Mouse (Mus musculus) adrenal gland, adult (tissue): ENCODE data around the gene Kif26b.

Source experiments
- DNase-seq, 2 experiments: peaks; one replicate each; pipeline ENCODE4 v3.0.0; 2022 to 2023; ENCODE audit warnings: low spot score in 1 of 2; ENCODE audit not compliant: inconsistent age in 2 of 2

The Kif26b gene

GRCm38 (mm10) chr1:178585366-178586020, 56.6 kb downstream of the Kif26b start:
- no peak for DNase-seq

DNA sequence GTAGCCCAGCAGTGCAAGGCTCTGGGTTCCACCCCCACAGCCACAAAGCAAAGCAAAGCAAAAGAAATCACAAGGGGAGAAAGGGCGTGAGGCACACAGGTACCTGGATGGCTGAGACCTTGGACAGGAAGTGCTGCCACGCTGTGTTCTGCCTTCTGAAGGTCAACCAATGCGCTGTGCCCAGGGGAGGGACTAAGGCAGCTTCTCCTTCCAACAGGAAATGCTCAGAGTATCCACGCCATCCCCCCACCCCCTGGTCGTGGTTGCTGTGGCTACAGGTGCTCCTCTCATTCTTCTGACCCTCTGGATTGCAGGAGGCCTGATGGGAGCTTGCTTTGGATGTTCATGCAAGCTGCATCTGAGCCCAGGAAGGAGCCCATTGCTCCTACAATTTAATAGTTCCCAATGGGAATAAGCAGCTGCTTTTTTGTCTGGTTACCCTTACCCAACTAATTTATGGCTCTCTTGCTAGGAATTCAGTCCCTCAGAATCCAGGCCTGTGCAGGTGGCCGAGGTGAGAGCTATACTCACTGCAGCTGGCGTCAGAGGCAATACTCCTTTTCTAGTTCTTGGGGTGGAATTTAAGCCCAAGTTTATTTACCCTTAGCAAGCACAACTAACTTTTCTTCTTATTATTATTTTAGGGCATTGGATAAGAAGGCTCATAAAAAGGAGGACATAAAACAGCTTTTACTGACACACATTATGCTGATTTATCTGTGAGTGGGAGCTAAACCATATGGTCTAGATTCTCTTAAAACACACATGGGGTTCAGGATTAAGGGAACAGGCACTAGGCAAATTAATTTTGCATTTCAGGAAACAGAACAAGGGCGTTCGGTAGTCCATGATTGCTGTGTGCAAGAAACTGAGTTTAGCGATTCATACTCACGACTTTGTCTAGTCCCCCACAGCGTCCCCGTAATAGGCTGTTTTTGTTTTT, 61.6 kb downstream of the Kif26b start:
- peak; percentile 24 to 38 for DNase-seq

GRCm38 (mm10) chr1:178597113-178597512, 68.2 kb downstream of the Kif26b start:
- no peak for DNase-seq

DNA sequence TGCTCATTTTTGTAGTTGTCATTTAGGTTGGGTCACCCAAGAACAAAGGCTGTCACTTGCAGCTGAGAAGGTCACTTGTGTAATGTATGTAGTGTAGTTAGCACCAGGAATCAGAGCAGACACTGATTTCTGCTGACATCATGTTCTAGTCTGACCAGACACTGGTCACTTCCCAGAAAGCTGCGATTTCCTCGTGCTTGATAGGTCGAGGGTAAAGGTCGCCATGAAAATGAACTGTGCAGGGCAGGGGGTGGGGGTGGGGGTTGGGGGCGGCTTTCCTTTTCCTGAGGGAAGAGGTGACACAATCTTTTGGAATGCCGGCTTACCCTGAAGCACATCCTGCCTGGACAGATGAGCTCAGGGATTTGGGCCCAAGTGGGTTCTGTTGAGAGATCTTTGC, 68.8 kb downstream of the Kif26b start:
- no peak for DNase-seq

DNA sequence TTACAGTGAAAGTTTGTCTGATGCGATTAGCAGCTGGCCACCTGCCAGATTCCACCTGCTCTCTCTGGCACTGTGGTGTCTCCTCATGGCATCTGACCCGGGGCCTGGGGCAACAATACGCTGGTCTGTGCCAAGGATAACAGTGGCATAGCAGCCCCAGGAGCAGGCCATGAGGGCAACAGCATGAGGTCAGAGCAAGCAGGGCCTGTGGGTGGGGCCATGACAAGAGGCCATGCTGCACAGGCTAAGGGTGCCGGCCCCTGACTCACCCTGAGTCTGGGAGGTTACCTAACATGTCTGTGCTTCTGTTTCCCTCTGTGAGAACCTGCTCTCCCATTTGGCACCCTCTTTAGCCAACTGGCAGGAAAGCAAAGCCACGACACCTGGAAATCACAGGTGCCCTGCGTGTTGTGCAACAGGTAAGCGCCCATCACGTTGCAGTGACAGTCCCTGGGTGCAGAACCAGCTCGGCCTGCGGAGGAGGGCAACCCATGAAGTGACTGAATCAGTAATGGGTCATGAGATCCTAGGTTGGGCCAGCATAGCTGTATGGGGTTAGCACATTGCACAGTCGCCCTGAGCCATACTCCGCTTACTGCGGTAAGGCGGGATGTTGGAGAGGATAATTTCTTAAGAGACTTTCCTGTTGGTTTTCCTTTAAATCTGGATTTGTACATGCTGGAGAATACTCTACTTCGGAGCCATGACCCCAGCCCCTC, 72.1 kb downstream of the Kif26b start:
- DNase-seq = peak; percentile 14 to 61

- DNase-seq = no peak
Measured at GRCm38 (mm10) chr1:178609151-178609775, 80.3 kb downstream of the Kif26b start.

DNA sequence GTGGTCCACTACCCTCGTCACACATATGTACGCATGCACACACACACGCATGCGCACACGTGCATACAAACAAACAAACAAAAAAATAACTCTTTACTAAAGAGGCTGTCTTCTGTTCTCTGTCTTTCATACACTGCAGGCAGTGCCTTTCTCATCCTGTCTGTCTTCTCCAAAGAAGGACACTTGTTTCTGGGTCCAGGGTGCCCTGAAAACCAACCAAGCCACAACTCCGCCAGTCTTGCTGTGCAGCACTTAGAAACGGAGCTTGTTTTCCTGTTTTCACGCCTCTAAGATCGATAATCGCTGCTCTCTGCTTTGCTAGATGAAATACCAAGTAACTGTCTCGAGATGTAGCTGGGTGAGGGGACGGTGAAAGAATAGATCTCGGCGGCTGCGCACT, 82.6 kb downstream of the Kif26b start:
- DNase-seq = no peak

- DNase-seq = no peak
Measured at GRCm38 (mm10) chr1:178621301-178621700, 92.4 kb downstream of the Kif26b start.

- no peak for DNase-seq
Measured at GRCm38 (mm10) chr1:178623889-178624288, 95.0 kb downstream of the Kif26b start.

- DNase-seq = no peak
Measured at GRCm38 (mm10) chr1:178626961-178627381, 98.0 kb downstream of the Kif26b start.

- no peak for DNase-seq
Measured at GRCm38 (mm10) chr1:178630042-178630441, 101.1 kb downstream of the Kif26b start.

GRCm38 (mm10) chr1:178631863-178632262, 102.9 kb downstream of the Kif26b start:
- DNase-seq = no peak

GRCm38 (mm10) chr1:178634359-178635085, 105.6 kb downstream of the Kif26b start:
- DNase-seq = no peak

DNA sequence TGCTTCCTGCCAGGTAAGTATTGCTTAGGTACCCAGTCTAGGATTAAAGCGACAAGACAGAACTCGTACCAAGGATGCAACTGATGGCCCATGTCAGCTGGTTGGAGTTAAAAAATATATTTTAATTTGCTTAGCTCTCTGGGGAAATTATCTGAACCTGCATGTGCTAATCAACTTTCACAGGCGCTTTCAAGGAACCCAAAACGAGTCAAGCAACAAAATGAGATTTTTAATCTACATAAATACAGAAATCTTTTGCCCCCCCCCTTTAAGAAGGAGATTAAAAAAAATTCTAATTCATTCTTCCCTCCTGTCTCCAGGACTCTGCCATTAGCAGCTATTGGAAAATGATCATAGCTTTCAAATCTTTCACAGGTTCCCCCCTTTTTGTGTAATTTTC, 106.5 kb downstream of the Kif26b start:
- DNase-seq = no peak

DNA sequence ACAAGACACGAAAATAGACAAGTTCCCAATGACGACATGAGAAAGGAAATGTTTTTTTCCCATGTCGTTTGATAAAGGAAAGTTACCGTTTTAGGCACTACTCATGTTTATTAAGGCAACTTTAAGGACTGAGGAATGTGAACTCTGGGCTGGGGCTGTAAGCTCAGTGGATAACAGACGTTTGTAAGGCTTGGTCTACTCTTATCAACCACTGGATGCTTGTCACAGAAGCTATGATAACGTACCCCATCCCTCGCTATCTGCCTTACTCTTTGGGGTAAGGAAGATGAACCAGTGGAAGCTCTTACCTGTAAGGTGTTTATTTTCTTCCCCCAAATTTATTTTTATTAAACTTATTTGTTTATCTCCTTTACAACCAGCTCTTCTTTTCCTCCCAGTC, 108.4 kb downstream of the Kif26b start:
- DNase-seq = no peak

DNA sequence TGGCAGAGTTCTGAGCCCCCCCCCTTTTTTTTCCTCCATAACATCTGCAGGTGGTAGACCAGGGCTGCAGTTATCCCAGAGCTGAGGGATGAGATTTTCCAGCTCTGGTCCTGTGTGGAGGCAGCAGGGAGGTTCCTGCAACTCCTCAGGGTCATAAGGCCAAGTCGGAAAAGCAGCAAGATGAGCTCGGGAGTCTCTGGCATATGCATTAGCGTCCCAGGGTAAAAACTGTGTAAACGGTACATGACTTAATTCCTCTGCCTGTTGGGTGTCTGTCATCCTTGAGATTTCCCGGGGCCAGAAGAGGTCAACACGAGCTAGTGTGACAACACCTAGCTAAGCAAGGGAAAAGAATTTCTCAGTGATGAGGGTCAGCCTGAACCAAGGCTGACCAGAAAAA, 111.0 kb downstream of the Kif26b start:
- DNase-seq = no peak

DNA sequence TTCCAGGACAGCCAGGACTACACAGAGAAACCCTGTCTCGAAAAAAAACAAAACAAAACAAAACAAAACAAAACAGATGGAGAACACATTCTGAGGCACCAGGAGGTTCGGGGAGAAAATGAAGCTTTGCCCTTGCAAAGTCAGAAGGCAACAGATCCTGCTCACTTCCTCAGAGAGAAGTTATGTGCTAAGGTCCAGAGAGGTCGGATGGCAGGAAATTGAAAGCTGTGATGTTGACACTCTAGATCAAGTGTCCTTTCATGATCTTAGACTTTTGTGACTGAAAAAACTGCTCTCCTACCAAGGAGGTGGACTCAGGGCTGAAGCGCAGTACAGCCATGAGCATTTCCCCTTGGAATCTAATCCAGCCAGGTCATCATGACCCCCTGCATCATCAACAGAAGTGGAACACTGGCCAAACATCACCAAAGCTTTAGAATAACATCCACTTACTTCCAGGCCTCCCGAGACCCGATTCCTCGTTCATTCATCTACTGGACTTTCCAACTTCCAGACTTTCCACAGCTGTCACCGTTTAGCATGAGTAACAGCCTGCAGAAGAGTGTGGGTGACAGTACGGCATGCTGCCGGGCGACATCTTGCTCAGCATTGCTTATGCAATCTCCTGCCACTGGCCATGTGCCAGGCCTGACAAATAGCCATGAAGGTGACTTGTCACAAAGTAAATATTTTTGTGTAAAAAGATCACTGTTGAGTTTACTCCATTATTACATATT, 112.0 kb downstream of the Kif26b start:
- DNase-seq = peak; percentile 44 to 88

GRCm38 (mm10) chr1:178641788-178642187, 112.9 kb downstream of the Kif26b start:
- DNase-seq = no peak

- no peak for DNase-seq
Measured at GRCm38 (mm10) chr1:178644954-178645353, 116.0 kb downstream of the Kif26b start.

DNA sequence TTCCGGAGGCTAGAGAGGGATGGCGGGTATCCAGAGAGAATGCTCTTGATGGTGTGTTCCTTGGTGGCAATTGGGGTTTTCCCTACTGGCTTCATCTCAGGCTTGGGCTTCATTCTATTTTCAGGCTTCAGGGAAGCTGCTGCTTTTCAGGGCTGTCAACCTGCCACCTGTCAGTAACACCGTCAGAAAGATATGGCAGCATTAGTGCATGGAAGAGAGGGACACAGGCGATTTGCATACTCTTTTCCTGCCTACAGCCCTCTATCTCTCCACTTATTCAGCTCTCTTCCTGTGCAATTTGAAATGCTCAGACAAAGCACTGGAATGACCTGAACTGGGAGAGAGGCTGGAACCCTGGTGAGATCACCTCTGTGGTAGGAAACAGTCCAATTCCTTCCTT, 117.7 kb downstream of the Kif26b start:
- DNase-seq = no peak
